Mouse (Mus musculus): ENCODE data around the gene Mapk7. TPM values are rescaled to one million over a fixed set of nuclear protein-coding genes. Genes with fewer than 3 reads are reported as not detected.

The Mapk7 gene
- total and polyA plus RNA-seq, 3 experiments, result 5.1 to 21.6 (median 12.2) TPM

DNA sequence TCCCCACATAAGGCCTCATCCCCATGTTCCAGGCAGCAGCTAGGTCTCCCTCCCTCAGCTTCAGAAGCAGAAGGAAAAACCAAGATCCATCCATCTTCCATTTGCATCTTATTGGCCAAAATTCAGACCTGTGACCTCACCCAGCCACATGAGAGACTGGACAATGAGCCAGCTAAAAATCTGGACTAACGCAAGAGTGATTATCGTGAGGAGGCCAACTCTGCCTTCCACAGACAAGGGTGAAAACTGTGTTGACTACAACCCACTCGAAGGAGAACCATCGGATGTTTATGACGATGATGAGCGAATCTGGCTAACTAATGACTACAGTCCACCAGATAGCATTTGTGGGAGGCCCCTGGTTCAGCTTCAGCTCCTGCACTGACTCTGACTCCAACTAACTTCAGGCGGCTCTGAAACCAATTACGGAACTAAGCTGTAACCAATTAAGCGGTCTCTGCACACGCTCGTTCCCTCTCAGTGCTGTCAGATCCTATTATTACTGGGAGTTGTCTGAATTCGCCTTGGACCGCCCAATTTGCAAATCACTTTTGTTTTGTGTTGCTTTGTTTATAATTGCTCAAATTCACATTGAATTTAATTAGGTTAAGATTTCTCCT, 10.9 kb downstream of the Mapk7 start:
- Histone ChIP-seq H3K27ac (ENCODE audit: insufficient read depth, low read depth) (no peak overlapping the region), H3K4me1 (ENCODE audit: control insufficient read depth in 1 of 2, insufficient read depth in 2 of 2) (peaks cover 3 to 10% of the 10 kb centered on the region in 2 experiments), H3K79me2 (replicated peaks; ENCODE audit: control insufficient read depth, extremely low read depth, insufficient read depth, poor library complexity, severe bottlenecking) (no peaks in the 10 kb centered on the region), H3K4me2 (ENCODE audit: insufficient read depth, low read depth, poor library complexity, severe bottlenecking) (no peak overlapping the region), H3K27me3 (replicated peaks) (peaks cover 10% of the 10 kb centered on the region), H3K4me3 (replicated peaks in 1 of 3; ENCODE audit: low read depth in 2 of 3, low read length in 2 of 3, poor library complexity in 1 of 3) (no peak overlapping the region), H3K9ac (ENCODE audit: insufficient read depth, low read depth) (no peak overlapping the region), H3K9me3 (replicated peaks; ENCODE audit: low read length) (no peaks in the 10 kb centered on the region), H3K36me3 (replicated peaks in 1 of 2; ENCODE audit: control insufficient read depth in 1 of 2, insufficient read depth in 1 of 2, low read length in 1 of 2) (peaks cover 5 to 13% of the 10 kb centered on the region in 2 experiments)
- in situ Hi-C loops (cut with MboI; ENCODE audit: low pct_ligation_motif_present, low pct_unique_long_range_greater_than_20kb, low sequenced_read_pairs) (no loop called here), dilution Hi-C loops (cut with MboI; ENCODE audit: extremely low pct_ligation_motif_present, extremely low pct_unique_long_range_greater_than_20kb, low sequenced_read_pairs) (no loop called here)
- TF ChIP-seq RAD21 (IDR thresholded peaks at IDR 0.05; ENCODE audit: low read depth, low read length) (no peak), CHD2 (IDR thresholded peaks at IDR 0.05; ENCODE audit: low read length) (no peak), BHLHE40 (IDR thresholded peaks at IDR 0.05; ENCODE audit: low read depth, low read length) (no peak), MAZ (IDR thresholded peaks at IDR 0.05; ENCODE audit: low read depth, low read length) (no peak), SIN3A (IDR thresholded peaks at IDR 0.05; ENCODE audit: low read length) (no peak), TCF12 (IDR thresholded peaks at IDR 0.05; ENCODE audit: low read depth, low read length) (no peak), GABPA (IDR thresholded peaks at IDR 0.05; ENCODE audit: insufficient replicate concordance, low read depth, low read length) (no peak), SMC3 (IDR thresholded peaks at IDR 0.05; ENCODE audit: low read depth, low read length) (no peak), KAT2A (IDR thresholded peaks at IDR 0.05; ENCODE audit: insufficient replicate concordance, low read length) (no peak), JUND (conservative IDR thresholded peaks at IDR 0.05; ENCODE audit: low read depth, low read length) (no peak), NELFE (IDR thresholded peaks at IDR 0.05; ENCODE audit: low read depth, low read length) (no peak), MAFK (IDR thresholded peaks at IDR 0.05; ENCODE audit: insufficient replicate concordance, low read length) (no peak), ZC3H11A (IDR thresholded peaks at IDR 0.05; ENCODE audit: low read depth, low read length) (no peak), MYC (IDR thresholded peaks at IDR 0.05; ENCODE audit: low read depth, low read length) (no peak), CHD1 (IDR thresholded peaks at IDR 0.05; ENCODE audit: low read depth, low read length) (no peak)
- DNase-seq (ENCODE audit: extremely low read depth), result no peak

DNA sequence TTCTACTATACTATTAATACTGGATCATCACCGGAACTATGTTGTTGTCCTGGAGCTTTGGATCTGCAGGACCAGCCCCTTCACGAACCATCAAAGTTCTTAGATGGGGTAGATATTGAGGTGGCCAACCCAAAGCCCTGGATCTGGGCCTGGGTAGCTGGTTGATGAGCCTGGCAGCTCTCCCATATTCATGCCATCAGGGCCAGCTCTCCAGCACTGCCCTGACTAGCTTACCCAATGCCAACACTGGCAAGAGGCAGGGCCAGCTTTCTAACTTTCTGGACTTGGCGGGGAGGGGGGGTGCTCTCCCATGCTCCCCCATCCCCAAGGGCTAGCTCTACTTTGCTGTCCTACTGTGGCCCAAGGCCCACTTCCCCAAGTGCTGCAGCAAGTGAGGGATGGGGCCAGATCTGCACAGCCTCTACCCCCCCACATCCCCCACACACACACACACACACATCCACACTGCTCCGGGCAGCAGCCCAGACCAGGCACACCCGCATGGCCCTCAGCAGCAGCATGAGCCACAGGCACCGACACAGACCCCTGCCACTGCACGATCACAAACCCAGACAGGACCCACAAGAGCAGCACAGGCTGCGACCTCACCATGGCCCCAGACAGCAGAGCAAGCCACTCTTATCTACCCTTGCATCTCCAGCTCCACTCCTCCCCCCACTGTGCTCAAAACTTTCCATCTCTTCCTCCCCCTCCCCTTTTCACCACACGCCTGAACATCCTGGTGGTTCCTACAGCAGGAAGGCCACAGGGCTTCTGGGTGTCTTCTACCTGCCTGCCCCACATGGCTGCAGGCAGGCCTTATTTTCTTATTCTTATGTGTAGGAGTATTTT, 12.7 kb downstream of the Mapk7 start:
- H3K4me1 ChIP-seq (ENCODE audit: control insufficient read depth in 1 of 2, insufficient read depth in 2 of 2), result no peaks in the 10 kb centered on the region
- peaks cover 17% of the 10 kb centered on the region for H3K27me3 ChIP-seq (replicated peaks)
- no peak overlapping the region for H3K9ac ChIP-seq (ENCODE audit: insufficient read depth, low read depth)
- no peak overlapping the region for H3K4me2 ChIP-seq (ENCODE audit: insufficient read depth, low read depth, poor library complexity, severe bottlenecking)
- no peaks in the 10 kb centered on the region for H3K9me3 ChIP-seq (replicated peaks; ENCODE audit: low read length)
- DNase-seq (ENCODE audit: extremely low read depth), result no peak
- H3K4me3 ChIP-seq (replicated peaks in 1 of 3; ENCODE audit: low read depth in 2 of 3, low read length in 2 of 3, poor library complexity in 1 of 3), result no peak overlapping the region
- H3K27ac ChIP-seq (ENCODE audit: insufficient read depth, low read depth), result no peak overlapping the region
- TF ChIP-seq IRF4 (IDR thresholded peaks at IDR 0.05; ENCODE audit: low read depth, low read length) (no peak), MAZ (IDR thresholded peaks at IDR 0.05; ENCODE audit: low read depth, low read length) (no peak), MYC (IDR thresholded peaks at IDR 0.05; ENCODE audit: low read depth, low read length) (no peak), JUND (conservative IDR thresholded peaks at IDR 0.05; ENCODE audit: low read depth, low read length) (no peak), USF1 (IDR thresholded peaks at IDR 0.05; ENCODE audit: low read depth, low read length) (no peak)
- in situ Hi-C loops (cut with MboI; ENCODE audit: low pct_ligation_motif_present, low pct_unique_long_range_greater_than_20kb, low sequenced_read_pairs) (no loop called here), dilution Hi-C loops (cut with MboI; ENCODE audit: extremely low pct_ligation_motif_present, extremely low pct_unique_long_range_greater_than_20kb, low sequenced_read_pairs) (no loop called here)
- no peaks in the 10 kb centered on the region for H3K36me3 ChIP-seq (replicated peaks in 1 of 2; ENCODE audit: control insufficient read depth in 1 of 2, insufficient read depth in 1 of 2, low read length in 1 of 2)
- no peaks in the 10 kb centered on the region for H3K79me2 ChIP-seq (replicated peaks; ENCODE audit: control insufficient read depth, extremely low read depth, insufficient read depth, poor library complexity, severe bottlenecking)
